Mouse (Mus musculus): Measurements from ENCODE around the gene Tmem163. TPM values are rescaled to one million over a fixed set of nuclear protein-coding genes. Genes with fewer than 3 reads are reported as not detected.

Gene Tmem163
- total and polyA plus RNA-seq, 3 experiments = 4.5 to 10.0 (median 8.1) TPM

DNA sequence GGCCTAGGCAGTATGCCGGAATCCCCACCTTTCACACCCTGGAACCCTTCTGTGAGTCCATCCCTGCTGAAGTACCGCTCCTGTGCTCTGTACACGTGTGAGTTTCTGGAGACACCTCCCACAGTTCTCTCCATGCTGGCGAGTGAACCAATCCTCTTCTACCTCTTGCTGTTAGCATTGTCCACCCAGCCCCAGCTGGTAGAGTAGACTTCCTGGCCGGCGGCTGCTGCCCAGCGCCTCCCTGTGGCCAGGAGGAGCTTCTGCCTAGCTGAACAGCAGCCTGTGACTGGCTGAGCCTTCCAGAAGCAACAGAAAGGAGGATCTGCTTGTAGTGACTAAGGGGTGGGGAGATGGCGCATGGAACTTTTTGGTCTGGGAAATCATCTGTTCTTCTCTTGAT is 195.2 kb downstream of the Tmem163 start:
- TF ChIP-seq MAFK (IDR thresholded peaks at IDR 0.05; ENCODE audit: insufficient replicate concordance, low read length) = no peak
- TF ChIP-seq POLR2A (IDR thresholded peaks at IDR 0.05; ENCODE audit: low read depth, low read length) = no peak
- TF ChIP-seq GABPA (IDR thresholded peaks at IDR 0.05; ENCODE audit: insufficient replicate concordance, low read depth, low read length) = no peak
- no peak for TF ChIP-seq CHD1 (IDR thresholded peaks at IDR 0.05; ENCODE audit: low read depth, low read length)
- peak in 1 of 2 experiments; percentile 66; a peak in 2 of 4 replicates for TF ChIP-seq CTCF (conservative IDR thresholded peaks at IDR 0.05 in 1 of 2, IDR thresholded peaks at IDR 0.05 in 1 of 2; ENCODE audit: low read depth in 2 of 2, low read length in 2 of 2)
- no peak for TF ChIP-seq MEF2A (IDR thresholded peaks at IDR 0.05; ENCODE audit: borderline replicate concordance, low read depth, low read length)
- no peak for TF ChIP-seq KAT2A (IDR thresholded peaks at IDR 0.05; ENCODE audit: insufficient replicate concordance, low read length)
- TF ChIP-seq SMC3 (IDR thresholded peaks at IDR 0.05; ENCODE audit: low read depth, low read length) = 0 out of 2 replicates have a peak, but pooled peaks have one; percentile 9
- no peak for TF ChIP-seq ZKSCAN1 (IDR thresholded peaks at IDR 0.05; ENCODE audit: borderline replicate concordance, low read depth, low read length)
- TF ChIP-seq HCFC1 (IDR thresholded peaks at IDR 0.05; ENCODE audit: low read depth, low read length) = peak; percentile 60
- no peak for TF ChIP-seq ELF1 (IDR thresholded peaks at IDR 0.05; ENCODE audit: low read depth, low read length)
- TF ChIP-seq MXI1 (IDR thresholded peaks at IDR 0.05; ENCODE audit: low read depth, low read length) = no peak
- no peaks in the 10 kb centered on the region for H3K79me2 ChIP-seq (replicated peaks; ENCODE audit: control insufficient read depth, extremely low read depth, insufficient read depth, poor library complexity, severe bottlenecking)
- dilution Hi-C loops (cut with MboI; ENCODE audit: extremely low pct_ligation_motif_present, extremely low pct_unique_long_range_greater_than_20kb, low sequenced_read_pairs) = no loop called here
- in situ Hi-C loops (cut with MboI; ENCODE audit: low pct_ligation_motif_present, low pct_unique_long_range_greater_than_20kb, low sequenced_read_pairs) = no loop called here
- no peak overlapping the region for H3K27ac ChIP-seq (ENCODE audit: insufficient read depth, low read depth)
- H3K4me2 ChIP-seq (ENCODE audit: insufficient read depth, low read depth, poor library complexity, severe bottlenecking) = no peak overlapping the region
- peaks cover 0 to 8% of the 10 kb centered on the region in 2 experiments; a peak in 1 of 4 replicates for H3K4me1 ChIP-seq (ENCODE audit: control insufficient read depth in 1 of 2, insufficient read depth in 2 of 2)
- no peak overlapping the region for H3K4me3 ChIP-seq (replicated peaks in 1 of 3; ENCODE audit: low read depth in 2 of 3, low read length in 2 of 3, poor library complexity in 1 of 3)
- H3K36me3 ChIP-seq (replicated peaks in 1 of 2; ENCODE audit: control insufficient read depth in 1 of 2, insufficient read depth in 1 of 2, low read length in 1 of 2) = peaks cover 0 to 52% of the 10 kb centered on the region in 2 experiments
- no peaks in the 10 kb centered on the region for H3K27me3 ChIP-seq (replicated peaks)
- peak; percentile 26 for DNase-seq (ENCODE audit: extremely low read depth)
- no peak overlapping the region for H3K9ac ChIP-seq (ENCODE audit: insufficient read depth, low read depth)
- no peaks in the 10 kb centered on the region for H3K9me3 ChIP-seq (replicated peaks; ENCODE audit: low read length)

DNA sequence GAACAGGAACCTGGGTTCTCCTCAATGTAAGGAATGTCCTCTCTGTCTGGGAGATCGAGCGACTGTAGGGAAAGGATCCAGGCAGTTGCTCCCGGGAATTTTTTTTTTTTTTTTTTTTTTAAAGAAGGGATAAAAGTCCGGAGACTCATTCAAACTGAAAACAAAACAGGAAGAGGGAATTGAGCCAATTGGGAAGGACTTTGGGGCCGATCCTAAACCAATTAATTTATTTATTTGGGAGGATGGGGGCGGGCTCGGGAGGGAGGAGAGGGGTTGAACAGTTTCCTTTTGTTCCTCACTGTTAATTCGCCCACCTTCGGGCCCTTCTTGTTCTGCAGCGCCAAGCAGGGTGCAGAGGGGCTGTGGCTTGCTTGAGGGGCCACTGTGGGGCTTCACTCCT is 196.4 kb downstream of the Tmem163 start:
- TF ChIP-seq POLR2A (IDR thresholded peaks at IDR 0.05; ENCODE audit: low read depth, low read length) = no peak
- no peak for TF ChIP-seq POLR2AphosphoS2 (IDR thresholded peaks at IDR 0.05; ENCODE audit: low read depth, low read length)
- no peak for TF ChIP-seq EP300 (IDR thresholded peaks at IDR 0.05; ENCODE audit: low read length)
- no peak for TF ChIP-seq JUND (conservative IDR thresholded peaks at IDR 0.05; ENCODE audit: low read depth, low read length)
- TF ChIP-seq CTCF (conservative IDR thresholded peaks at IDR 0.05 in 1 of 2, IDR thresholded peaks at IDR 0.05 in 1 of 2; ENCODE audit: low read depth in 2 of 2, low read length in 2 of 2) = no peak
- TF ChIP-seq PAX5 (IDR thresholded peaks at IDR 0.05; ENCODE audit: low read length) = no peak
- TF ChIP-seq IRF4 (IDR thresholded peaks at IDR 0.05; ENCODE audit: low read depth, low read length) = no peak
- no peak for TF ChIP-seq UBTF (IDR thresholded peaks at IDR 0.05; ENCODE audit: low read depth, low read length)
- TF ChIP-seq E2F4 (IDR thresholded peaks at IDR 0.05; ENCODE audit: insufficient replicate concordance, low read depth, low read length) = no peak
- TF ChIP-seq ZKSCAN1 (IDR thresholded peaks at IDR 0.05; ENCODE audit: borderline replicate concordance, low read depth, low read length) = no peak
- no peak for TF ChIP-seq RCOR1 (conservative IDR thresholded peaks at IDR 0.05; ENCODE audit: low read depth, low read length)
- no peak for TF ChIP-seq MAFK (IDR thresholded peaks at IDR 0.05; ENCODE audit: insufficient replicate concordance, low read length)
- TF ChIP-seq HCFC1 (IDR thresholded peaks at IDR 0.05; ENCODE audit: low read depth, low read length) = no peak
- TF ChIP-seq ZC3H11A (IDR thresholded peaks at IDR 0.05; ENCODE audit: low read depth, low read length) = no peak
- TF ChIP-seq NELFE (IDR thresholded peaks at IDR 0.05; ENCODE audit: low read depth, low read length) = no peak
- no peak for TF ChIP-seq ZNF384 (IDR thresholded peaks at IDR 0.05; ENCODE audit: low read depth, low read length)
- no peak overlapping the region for H3K9ac ChIP-seq (ENCODE audit: insufficient read depth, low read depth)
- H3K4me2 ChIP-seq (ENCODE audit: insufficient read depth, low read depth, poor library complexity, severe bottlenecking) = no peak overlapping the region
- dilution Hi-C loops (cut with MboI; ENCODE audit: extremely low pct_ligation_motif_present, extremely low pct_unique_long_range_greater_than_20kb, low sequenced_read_pairs) = no loop called here
- in situ Hi-C loops (cut with MboI; ENCODE audit: low pct_ligation_motif_present, low pct_unique_long_range_greater_than_20kb, low sequenced_read_pairs) = no loop called here
- no peaks in the 10 kb centered on the region for H3K79me2 ChIP-seq (replicated peaks; ENCODE audit: control insufficient read depth, extremely low read depth, insufficient read depth, poor library complexity, severe bottlenecking)
- peaks cover 0 to 59% of the 10 kb centered on the region in 2 experiments for H3K36me3 ChIP-seq (replicated peaks in 1 of 2; ENCODE audit: control insufficient read depth in 1 of 2, insufficient read depth in 1 of 2, low read length in 1 of 2)
- H3K4me1 ChIP-seq (ENCODE audit: control insufficient read depth in 1 of 2, insufficient read depth in 2 of 2) = peaks cover 0 to 8% of the 10 kb centered on the region in 2 experiments; a peak in 1 of 4 replicates
- no peak for DNase-seq (ENCODE audit: extremely low read depth)
- no peak overlapping the region for H3K27ac ChIP-seq (ENCODE audit: insufficient read depth, low read depth)
- H3K4me3 ChIP-seq (replicated peaks in 1 of 3; ENCODE audit: low read depth in 2 of 3, low read length in 2 of 3, poor library complexity in 1 of 3) = no peak overlapping the region
- no peaks in the 10 kb centered on the region for H3K9me3 ChIP-seq (replicated peaks; ENCODE audit: low read length)
- no peaks in the 10 kb centered on the region for H3K27me3 ChIP-seq (replicated peaks)
